ENCODE assay signal across 17 mouse cellular contexts in the genomic region with DNA sequence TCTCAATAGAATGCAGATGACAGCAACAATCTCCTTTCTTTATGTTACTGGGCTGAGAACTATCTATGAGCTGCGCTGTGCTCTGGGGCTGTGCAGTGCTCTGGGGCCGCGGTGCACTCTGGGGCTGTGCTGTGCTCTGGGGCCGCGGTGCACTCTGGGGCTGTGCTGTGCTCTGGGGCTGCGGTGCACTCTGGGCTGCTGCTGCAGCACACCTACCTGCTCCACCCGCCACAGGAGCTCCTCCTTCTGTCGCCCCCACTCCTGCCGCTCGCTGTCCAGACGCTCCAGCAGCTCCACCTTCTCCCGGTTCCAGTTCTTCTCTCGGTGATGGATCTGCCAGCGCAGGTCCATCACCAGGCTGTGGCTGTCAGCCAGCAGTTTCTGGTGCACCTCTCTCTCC.
DNase-seq lines count a peak whose midpoint lies in the region; ATAC-seq and TF ChIP-seq lines count a peak whose summit lies in the region.
"Had no signal": no experiment of that assay in that cellular context is flagged by ENCODE, and none has a peak within 500 bp of the region (broad histone marks: within the 10 kb centered on the region; RNA-seq: fewer than 3 reads in every experiment).

No protein-coding gene starts in this region.

- no peak overlapping the region for H3K9ac ChIP-seq in kidney, postnatal 0 days (ENCODE audit: low read depth, low read length)
- H3K9ac ChIP-seq in neural tube, embryonic 13.5 days: no peak overlapping the region
- no peak overlapping the region for H3K9ac ChIP-seq in intestine, embryonic 15.5 days
- no peak overlapping the region for H3K9ac ChIP-seq in neural tube, embryonic 15.5 days (replicated peaks)
- H3K9ac ChIP-seq: forebrain, embryonic 12.5 days had no signal

- H3K9me3 ChIP-seq in kidney, postnatal 0 days (replicated peaks; ENCODE audit: low read length): no peaks in the 10 kb centered on the region
- no peaks in the 10 kb centered on the region for H3K9me3 ChIP-seq in neural tube, embryonic 13.5 days
- H3K9me3 ChIP-seq in intestine, embryonic 15.5 days: no peaks in the 10 kb centered on the region
- H3K9me3 ChIP-seq in neural tube, embryonic 15.5 days (replicated peaks): no peaks in the 10 kb centered on the region
- H3K9me3 ChIP-seq: forebrain, embryonic 12.5 days had no signal

- H3K4me2 ChIP-seq in kidney, postnatal 0 days (ENCODE audit: low read length): no peak overlapping the region
- H3K4me2 ChIP-seq in neural tube, embryonic 13.5 days: no peak overlapping the region
- H3K4me2 ChIP-seq in intestine, embryonic 15.5 days (replicated peaks): no peak overlapping the region
- no peak overlapping the region for H3K4me2 ChIP-seq in neural tube, embryonic 15.5 days
- H3K4me2 ChIP-seq: forebrain, embryonic 12.5 days had no signal

- no peak for ATAC-seq in kidney, postnatal 0 days (replicated peaks; ENCODE audit: low FRiP score, low read depth)
- ATAC-seq in neural tube, embryonic 13.5 days (ENCODE audit: low read depth): no peak
- ATAC-seq in intestine, embryonic 15.5 days: peak; percentile 67
- ATAC-seq in neural tube, embryonic 15.5 days (ENCODE audit: low FRiP score): no peak
- ATAC-seq: CD4-positive, CD25-positive, alpha-beta regulatory T cell, adult 4 months; inflammation-experienced regulatory T-cells, adult 6 months had no signal

- DNase-seq in kidney, postnatal 0 days (ENCODE audit: low spot score): no peak
- no peak for DNase-seq in kidney, adult 11 months
- no peak for DNase-seq in neural tube, embryonic 10.5 days (ENCODE audit: extremely low spot score, low spot score)
- DNase-seq in urinary bladder, postnatal 10 days (ENCODE audit: low spot score): no peak
- DNase-seq: cerebellum, adult 8-10 months; embryo, embryonic 11 days; gastrocnemius, adult 2 months; heart, adult 18-20 months; heart, postnatal 14 days; kidney, postnatal 14 days; thymus, postnatal 14 days had no signal

- H3K4me3 ChIP-seq in kidney, postnatal 0 days (replicated peaks; ENCODE audit: low read depth, low read length): no peak overlapping the region
- no peak overlapping the region for H3K4me3 ChIP-seq in neural tube, embryonic 13.5 days
- H3K4me3 ChIP-seq in intestine, embryonic 15.5 days (replicated peaks): no peak overlapping the region
- H3K4me3 ChIP-seq in neural tube, embryonic 15.5 days (replicated peaks): no peak overlapping the region
- H3K4me3 ChIP-seq: forebrain, embryonic 12.5 days; gastrocnemius, adult 2 months had no signal

- WGBS in kidney, postnatal 0 days: 89% methylated on average over 14 of the region's 14 CpGs
- WGBS in neural tube, embryonic 13.5 days: 93% methylated on average over 14 of the region's 14 CpGs
- 54% methylated on average over 14 of the region's 14 CpGs for WGBS in intestine, embryonic 15.5 days
- 93% methylated on average over 14 of the region's 14 CpGs for WGBS in neural tube, embryonic 15.5 days

- H3K4me1 ChIP-seq in kidney, postnatal 0 days (replicated peaks; ENCODE audit: insufficient read depth, low read length): peaks cover 14% of the 10 kb centered on the region
- peaks cover 35% of the 10 kb centered on the region for H3K4me1 ChIP-seq in neural tube, embryonic 13.5 days (replicated peaks)
- H3K4me1 ChIP-seq in intestine, embryonic 15.5 days (replicated peaks): peaks cover 26% of the 10 kb centered on the region; the same call in 1 of the 2 replicates
- H3K4me1 ChIP-seq in neural tube, embryonic 15.5 days: peaks cover 33% of the 10 kb centered on the region

- H3K27ac ChIP-seq in kidney, postnatal 0 days: 0 out of 2 replicates have a peak overlapping the region, but pooled peaks have one; percentile 22
- peak overlapping the region; percentile 57 for H3K27ac ChIP-seq in neural tube, embryonic 13.5 days (replicated peaks)
- 0 out of 2 replicates have a peak overlapping the region, but pooled peaks have one; percentile 6 for H3K27ac ChIP-seq in intestine, embryonic 15.5 days
- H3K27ac ChIP-seq in neural tube, embryonic 15.5 days (replicated peaks): peak overlapping the region; percentile 35; the same call in 1 of the 2 replicates
- H3K27ac ChIP-seq: forebrain, embryonic 12.5 days; gastrocnemius, adult 2 months had no signal

- TF ChIP-seq CTCF in kidney, postnatal 0 days (IDR thresholded peaks at IDR 0.05; ENCODE audit: low read depth): no peak

- no peaks in the 10 kb centered on the region for H3K36me3 ChIP-seq in kidney, postnatal 0 days (ENCODE audit: insufficient read depth, low read length)
- peaks cover 65% of the 10 kb centered on the region for H3K36me3 ChIP-seq in neural tube, embryonic 13.5 days
- no peaks in the 10 kb centered on the region for H3K36me3 ChIP-seq in intestine, embryonic 15.5 days
- H3K36me3 ChIP-seq in neural tube, embryonic 15.5 days: peaks cover 17% of the 10 kb centered on the region

- H3K27me3 ChIP-seq in kidney, postnatal 0 days (ENCODE audit: insufficient read depth, low read length): no peaks in the 10 kb centered on the region
- H3K27me3 ChIP-seq in neural tube, embryonic 13.5 days: no peaks in the 10 kb centered on the region
- no peaks in the 10 kb centered on the region for H3K27me3 ChIP-seq in intestine, embryonic 15.5 days (replicated peaks)
- H3K27me3 ChIP-seq in neural tube, embryonic 15.5 days (replicated peaks): no peaks in the 10 kb centered on the region
- H3K27me3 ChIP-seq: forebrain, embryonic 12.5 days had no signal

Comparison
In these comparisons a context has a peak if more than half of its experiments do, and no peak if none do; other contexts are left out.
1. H3K27ac ChIP-seq: peak in every context shown above with its lines; median percentile 57 in neural tube, embryonic 13.5 days; 35 in neural tube, embryonic 15.5 days; 22 in kidney, postnatal 0 days; 6 in intestine, embryonic 15.5 days.